Mouse (Mus musculus) left cerebral cortex, adult 6 months (tissue): ENCODE results near the gene Aqp9. TPM values are rescaled to one million over a fixed set of nuclear protein-coding genes. Genes with fewer than 3 reads are reported as not detected.

ENCODE experiments used
- long read RNA-seq, 2 experiments: library from polyadenylated mRNA; unstranded; transcript quantifications; one replicate each; pipeline ENCODE4 v2.0.0; 2019 to 2020
- polyA plus RNA-seq: library from polyadenylated mRNA; unstranded; fragments of <200 nt; fragmentation: Nextera tagmentation; gene quantifications from 2 replicates; pipeline ENCODE4 v1.2.3, GENCODE M21; 2021

The Aqp9 gene
- 0.99 and 1.1 TPM in 2 replicates for polyA plus RNA-seq
- long read RNA-seq, experiment 1, partial matches to known transcripts: 1 of 5 reads
- long read RNA-seq, experiment 1, other reads (novel, unspliced or antisense): 4 of 5 reads
- long read RNA-seq, experiment 2: 0 reads

DNA sequence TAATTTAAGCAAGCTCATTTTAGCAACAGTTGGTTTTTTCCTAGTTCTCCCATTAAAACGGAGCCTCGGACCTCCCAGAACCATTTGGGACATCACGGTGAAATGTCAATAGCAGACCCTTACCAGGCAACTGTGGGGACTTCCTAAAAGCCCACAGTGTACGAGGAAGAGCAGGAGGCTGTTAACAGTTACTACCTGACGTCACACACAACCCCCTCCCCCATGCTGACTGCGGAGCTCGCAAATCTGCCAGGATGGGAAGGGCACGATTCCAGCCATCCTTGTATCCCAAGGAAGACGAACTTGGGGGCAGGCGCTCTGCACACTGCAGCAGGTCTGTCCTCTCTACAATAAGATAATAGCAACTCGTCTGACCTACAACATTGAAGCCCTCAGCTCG lies at the start of gene Aqp9:
TSS of gene Aqp9 (minus strand) at position 172 of the 400 bp plus-strand sequence.

DNA sequence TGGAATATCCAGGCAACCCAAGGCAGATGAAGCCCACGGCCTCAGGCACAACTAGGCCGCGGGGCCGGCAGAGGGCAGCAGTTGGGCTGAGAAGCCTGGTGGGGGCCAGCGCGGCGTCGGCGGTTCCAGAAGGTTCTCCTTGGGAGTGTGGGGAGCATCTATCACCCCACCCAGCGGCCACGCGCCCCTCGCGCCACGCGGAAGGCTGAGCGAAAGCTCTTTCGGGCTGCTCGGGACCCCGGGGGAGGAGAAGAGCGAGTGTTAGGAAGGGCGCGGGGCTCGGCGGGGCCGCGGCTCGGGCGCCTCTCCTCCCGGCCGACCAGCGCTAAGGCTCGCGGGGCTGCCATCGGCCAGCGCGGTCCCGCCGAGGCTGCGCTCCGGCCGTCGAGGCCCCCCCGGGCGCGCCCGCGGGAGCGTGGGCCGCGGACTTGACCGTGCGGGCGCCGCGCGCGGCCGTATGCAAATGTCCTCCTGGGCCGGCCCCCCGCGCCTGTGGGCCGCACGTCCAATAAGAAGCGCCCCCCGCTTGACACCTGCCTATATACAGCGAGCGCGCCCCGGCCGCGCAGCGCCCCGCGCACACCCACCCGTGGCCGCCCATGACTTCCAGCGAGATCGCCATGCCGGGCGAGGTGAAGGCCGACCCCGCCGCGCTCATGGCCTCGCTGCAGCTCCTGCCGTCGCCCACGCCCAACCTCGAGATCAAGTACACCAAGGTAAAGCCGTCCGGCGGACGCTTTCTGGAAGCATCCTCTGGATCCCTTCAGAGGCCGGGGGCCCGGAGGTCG lies 47.0 kb upstream of the Aqp9 start, which contains the start of gene Aldh1a2:
TSS of gene Aldh1a2 (plus strand) at position 542 of the 788 bp plus-strand sequence.

Other genes with a start within 250 kb of the Aqp9 start
- 0.06 and 0.42 TPM in 2 replicates for gene Lipc, start 216.5 kb downstream of the Aqp9 start, polyA plus RNA-seq
- gene Aldh1a2, start 47.1 kb upstream of the Aqp9 start, polyA plus RNA-seq: 4.8 and 6.8 TPM in 2 replicates